Mouse (Mus musculus) T-cell, adult 2 months (primary cell): ENCODE measurements around the gene Msh5.
A peak's percentile ranks its signal among the peaks of the same experiment; 100 is the strongest.

Experiments used
- DNase-seq: peaks from one replicate; pipeline ENCODE4 v3.0.0; 2022; ENCODE audit warnings: low spot score

The Msh5 gene

GRCm38 (mm10) chr17:35046681-35047455, at the start of gene Msh5:
Gene Msh5, minus strand, starts transcription at chr17:35046745.
- DNase-seq = peak; percentile 94

- no peak for DNase-seq
Observed at GRCm38 (mm10) chr17:35094475-35095365, 48.2 kb upstream of the Msh5 start.

- no peak for DNase-seq
Observed at GRCm38 (mm10) chr17:35092403-35093198, 46.1 kb upstream of the Msh5 start.

DNA sequence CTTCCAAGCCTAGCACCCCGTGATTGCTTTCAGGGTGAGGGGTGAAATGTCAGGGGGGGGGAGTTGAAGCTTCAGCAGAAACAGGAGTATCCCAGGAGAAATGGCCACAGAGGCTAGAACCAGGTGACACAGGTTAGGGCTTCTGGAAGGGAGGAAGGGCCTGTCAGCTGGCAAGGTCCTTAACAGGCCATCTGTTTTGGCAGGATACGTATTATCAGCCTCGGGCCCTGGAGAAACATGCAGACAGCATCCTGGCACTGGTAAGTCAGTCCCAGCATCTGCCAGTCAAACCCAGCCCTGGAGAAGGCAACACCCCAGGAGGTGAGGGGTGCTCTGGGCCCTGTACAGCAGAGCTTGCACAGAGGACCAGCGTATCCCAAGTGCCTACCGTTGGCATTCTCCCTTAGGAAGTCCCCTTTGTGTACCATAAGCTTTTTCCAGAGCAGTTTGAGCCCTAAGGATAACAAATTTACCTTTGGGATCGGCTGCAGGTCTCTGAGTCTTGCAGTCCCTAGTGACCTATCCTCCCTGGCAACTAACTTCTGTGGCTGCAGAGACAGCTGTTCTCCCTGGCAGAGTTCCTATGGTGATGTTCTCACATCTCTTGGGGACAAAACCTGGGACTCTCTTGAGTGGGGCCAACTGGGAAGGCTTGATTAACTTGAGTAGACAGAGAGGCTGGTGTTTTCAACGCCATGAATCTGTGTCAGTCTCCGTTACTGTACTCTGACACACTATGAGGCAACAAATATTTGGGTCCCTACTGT, 43.8 kb upstream of the Msh5 start:
- no peak for DNase-seq

GRCm38 (mm10) chr17:35088825-35089644, 42.5 kb upstream of the Msh5 start, which contains the start of gene Abhd16a:
Gene Abhd16a, plus strand, starts transcription at chr17:35089263.
- peak; percentile 90 for DNase-seq

- DNase-seq = peak; percentile 41
Observed at GRCm38 (mm10) chr17:35088151-35088550, 41.6 kb upstream of the Msh5 start.

DNA sequence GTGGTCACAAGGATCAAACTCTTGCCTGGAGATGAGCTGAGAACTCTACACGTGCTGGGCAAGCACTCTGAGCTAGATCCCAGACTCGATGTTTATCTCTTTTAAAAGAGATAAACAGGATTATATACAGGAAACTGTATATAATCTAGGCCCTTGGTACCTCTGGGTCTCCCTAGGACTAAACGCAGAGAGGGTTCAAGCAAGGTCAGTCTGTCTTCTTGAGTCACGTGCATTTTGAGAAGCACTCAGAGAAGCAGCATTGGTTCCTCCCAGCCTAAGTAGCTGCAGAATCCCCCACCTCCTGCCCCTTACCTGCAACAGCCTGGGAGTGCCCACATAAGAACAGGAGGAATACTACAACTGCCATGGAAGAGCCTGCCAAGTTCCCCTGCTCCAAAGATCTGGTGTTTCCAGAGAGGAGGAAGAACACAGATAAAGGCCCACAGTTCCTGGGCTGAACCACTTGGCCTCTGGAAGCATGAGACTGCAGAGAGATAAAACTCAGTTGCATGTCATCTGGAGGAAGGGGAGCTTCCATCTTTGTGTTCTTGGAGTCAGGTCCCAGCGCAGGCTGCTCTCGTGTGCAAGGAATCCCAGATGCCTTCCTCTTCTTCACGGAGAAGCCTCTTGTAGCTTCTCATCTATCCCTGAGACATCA, 38.8 kb upstream of the Msh5 start, which contains the start of gene Ly6g6f:
Gene Ly6g6f (minus strand): TSS at position 403 of the 658 bp plus-strand sequence.
- no peak for DNase-seq

GRCm38 (mm10) chr17:35083929-35084497, 37.5 kb upstream of the Msh5 start:
- DNase-seq = no peak

- DNase-seq = no peak
Observed at GRCm38 (mm10) chr17:35082841-35083576, 36.5 kb upstream of the Msh5 start.

GRCm38 (mm10) chr17:35080710-35081109, 34.2 kb upstream of the Msh5 start:
- DNase-seq = no peak

GRCm38 (mm10) chr17:35080248-35080647, 33.7 kb upstream of the Msh5 start:
- no peak for DNase-seq

DNA sequence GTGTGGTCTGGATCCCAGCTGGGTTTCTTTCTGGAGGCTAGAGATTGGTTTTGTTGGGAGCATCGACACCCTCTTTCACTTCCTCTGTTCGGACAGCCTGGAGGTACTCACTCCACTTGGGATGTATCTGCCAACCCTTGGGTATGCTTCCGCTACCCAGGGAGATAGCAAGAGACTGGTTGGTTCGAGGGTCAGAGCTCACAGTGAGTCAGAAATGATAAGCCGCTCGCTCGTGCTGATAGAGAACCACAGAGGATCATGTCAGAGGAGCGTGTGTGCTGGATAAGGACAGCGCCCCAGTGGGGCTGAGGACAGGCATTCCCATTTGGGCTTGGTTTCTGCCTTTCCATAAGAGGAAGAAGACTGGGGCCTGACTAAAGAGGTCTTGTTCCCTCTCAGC, 33.2 kb upstream of the Msh5 start:
- DNase-seq = no peak

DNA sequence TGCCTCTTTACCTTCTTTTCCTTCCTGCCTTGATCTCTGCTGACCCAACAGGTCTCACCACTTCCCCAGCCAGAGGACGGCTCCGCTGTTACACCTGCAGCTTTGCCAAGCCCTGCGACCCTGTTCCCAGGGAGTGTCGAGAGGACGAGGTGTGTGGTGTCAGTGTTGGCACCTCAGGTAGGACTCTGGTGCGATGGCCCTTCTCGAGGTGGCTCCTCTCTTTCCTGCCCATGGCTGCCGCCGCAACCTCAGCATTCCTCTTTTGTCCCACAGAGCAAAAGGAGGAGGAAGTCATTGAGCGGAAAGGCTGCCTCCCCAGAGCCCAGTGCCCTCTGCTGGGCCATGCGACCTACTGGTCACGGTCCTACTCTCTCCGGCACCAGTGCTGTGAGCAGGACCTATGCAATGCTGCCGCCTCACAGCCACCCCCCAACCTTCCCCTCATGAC, 31.3 kb upstream of the Msh5 start, which contains the start of gene Ly6g6d:
Gene Ly6g6d (minus strand): TSS at position 280 of the 448 bp plus-strand sequence.
- no peak for DNase-seq

DNA sequence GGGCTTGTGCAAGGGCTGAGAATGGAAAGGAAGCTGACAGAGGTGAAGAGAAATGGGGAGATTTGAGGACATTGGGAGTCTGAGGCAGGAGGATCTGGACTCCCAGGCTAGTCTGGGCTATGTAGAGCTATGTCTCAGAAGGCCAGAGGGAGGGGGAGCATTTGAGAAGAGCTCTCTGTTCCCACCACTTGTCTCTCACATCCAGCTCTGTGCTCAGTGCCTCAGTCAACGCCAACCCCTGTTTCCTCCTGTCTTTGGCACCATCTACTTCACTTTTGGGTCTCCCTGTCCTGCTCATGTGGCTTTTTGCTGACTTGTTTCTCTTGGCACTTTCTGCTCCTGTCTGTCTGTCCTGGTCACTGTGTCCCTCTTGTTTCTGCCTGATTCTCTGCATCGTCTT, 30.7 kb upstream of the Msh5 start:
- no peak for DNase-seq

DNA sequence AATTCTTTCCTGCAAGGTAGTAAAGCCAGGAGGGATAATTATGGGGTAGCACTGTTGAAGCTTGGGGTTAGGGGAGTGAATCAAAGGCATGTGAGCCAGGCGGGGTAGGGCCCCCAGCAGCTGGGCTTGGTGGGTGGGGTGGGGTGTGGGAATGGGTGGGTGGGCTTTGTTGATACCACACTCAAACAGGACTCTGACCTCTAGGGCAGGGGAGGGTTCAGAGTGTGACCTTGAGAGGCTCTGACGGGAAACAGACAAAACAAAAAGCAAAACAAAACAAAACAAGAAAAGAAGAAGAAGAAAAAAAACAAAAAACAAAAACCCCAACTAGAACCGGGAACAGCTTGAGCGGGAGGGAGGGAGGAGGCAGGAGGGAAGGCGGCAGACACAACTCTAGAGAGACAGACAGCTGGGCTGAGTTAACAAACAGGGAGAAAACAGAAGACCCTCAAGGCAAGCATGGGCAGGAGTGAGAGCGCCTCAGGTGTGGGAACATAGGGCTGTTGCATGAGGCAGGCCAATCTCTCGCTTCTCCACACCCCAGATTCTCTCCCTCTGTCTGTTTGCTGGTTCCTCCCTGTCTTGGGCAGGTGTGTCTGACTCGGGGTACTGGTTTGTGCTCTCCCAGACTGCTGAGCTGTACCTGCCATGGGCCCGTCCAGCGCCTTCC, 30.1 kb upstream of the Msh5 start, which contains the start of gene Ly6g6e:
Gene Ly6g6e (plus strand): TSS at position 396 of the 670 bp plus-strand sequence.
- no peak for DNase-seq

DNA sequence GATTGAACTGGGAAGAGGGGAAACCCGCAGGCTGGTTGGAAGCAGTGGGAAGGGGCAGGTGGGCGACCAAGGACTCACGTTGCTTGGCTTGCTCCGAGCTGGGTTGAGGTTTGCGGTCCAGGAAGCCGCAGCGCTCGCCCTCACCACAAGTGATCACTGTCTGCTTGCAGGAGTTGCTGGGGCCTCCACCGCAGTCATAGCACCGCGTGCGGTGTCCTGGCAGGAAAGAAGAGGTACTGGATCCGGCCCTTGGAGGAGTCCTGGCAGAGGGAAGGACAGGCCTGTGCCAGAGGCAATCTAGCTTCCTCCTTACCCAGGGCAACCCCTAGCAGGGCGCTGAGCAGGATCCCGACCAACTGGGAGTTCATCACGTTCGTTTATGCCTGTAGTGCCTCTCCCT, 27.6 kb upstream of the Msh5 start:
- no peak for DNase-seq

DNA sequence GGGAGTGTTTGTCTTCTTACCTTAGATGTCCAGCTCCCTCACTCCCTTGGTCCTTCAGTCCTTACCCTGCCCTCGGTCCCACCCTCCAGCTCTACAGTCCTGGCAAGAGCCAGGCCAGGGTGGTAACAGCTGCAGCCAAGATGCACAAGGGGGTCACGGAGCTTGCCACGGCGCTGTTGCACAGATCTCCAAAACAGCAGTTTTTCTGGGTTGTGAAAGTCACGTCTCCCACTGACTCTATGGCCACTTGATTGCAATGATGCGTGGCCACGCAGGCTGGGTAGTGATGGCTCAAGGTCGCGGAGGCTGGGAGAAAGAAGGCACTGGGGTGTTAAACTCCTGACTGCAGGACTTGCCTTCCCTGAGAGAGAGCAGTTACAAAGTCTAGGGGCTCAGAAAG, 24.9 kb upstream of the Msh5 start:
- no peak for DNase-seq
